Comparison of ENCODE assay signal across 8 mouse cellular contexts in the genomic region with DNA sequence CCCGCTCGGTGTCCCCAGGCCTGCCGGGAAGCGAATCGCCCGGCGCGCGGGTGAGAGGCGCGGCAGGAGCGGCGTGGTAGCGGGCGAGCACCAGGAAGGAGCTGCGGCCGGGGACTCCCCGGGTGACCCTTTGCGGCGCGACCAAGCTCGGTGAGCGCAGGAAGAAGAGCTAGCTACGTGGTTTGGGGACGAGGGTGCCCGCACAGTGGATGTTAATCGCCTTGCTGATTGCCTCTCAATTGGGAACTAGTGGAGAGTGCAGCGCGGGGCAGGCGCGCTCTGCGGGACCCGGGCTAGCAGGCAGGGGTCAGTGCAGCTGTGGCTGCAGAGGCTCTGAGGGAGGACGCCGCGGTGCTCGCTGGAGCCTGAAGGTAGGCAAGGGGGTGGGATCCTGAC. TPM values are rescaled to one million over a fixed set of nuclear protein-coding genes. Genes with fewer than 3 reads are reported as not detected.
A peak's percentile ranks its signal among the peaks of the same experiment; 100 is the strongest.
DNase-seq lines count a peak whose midpoint lies in the region; ATAC-seq lines count a peak whose summit lies in the region.

No protein-coding gene starts in this region.

- no peaks in the 10 kb centered on the region for H3K9me3 ChIP-seq in heart, embryonic 15.5 days (replicated peaks)
- no peaks in the 10 kb centered on the region for H3K9me3 ChIP-seq in forebrain, embryonic 13.5 days (replicated peaks)
- no peaks in the 10 kb centered on the region for H3K9me3 ChIP-seq in limb, embryonic 15.5 days
- H3K9me3 ChIP-seq in stomach, embryonic 14.5 days (ENCODE audit: control insufficient read depth, low read depth, low read length): no peaks in the 10 kb centered on the region

- intact Hi-C loops in heart, postnatal 36 days (cut with DNase I): loop anchor here (10.0 kb wide), 2 partner anchors 305 to 1365 kb away; no protein-coding TSS in a partner anchor

- H3K4me2 ChIP-seq in heart, embryonic 15.5 days: peak overlapping the region; percentile 94
- peak overlapping the region; percentile 95 for H3K4me2 ChIP-seq in forebrain, embryonic 13.5 days
- H3K4me2 ChIP-seq in limb, embryonic 15.5 days: peak overlapping the region; percentile 99
- H3K4me2 ChIP-seq in stomach, embryonic 14.5 days (replicated peaks; ENCODE audit: low read depth, low read length): peak overlapping the region; percentile 93

- H3K27me3 ChIP-seq in heart, embryonic 15.5 days: peaks cover 69% of the 10 kb centered on the region
- H3K27me3 ChIP-seq in forebrain, embryonic 13.5 days: peaks cover 54% of the 10 kb centered on the region
- H3K27me3 ChIP-seq in limb, embryonic 15.5 days: peaks cover 52% of the 10 kb centered on the region
- H3K27me3 ChIP-seq in stomach, embryonic 14.5 days (ENCODE audit: control insufficient read depth, insufficient read depth, low read length): peaks cover 35% of the 10 kb centered on the region

- H3K4me3 ChIP-seq in heart, embryonic 15.5 days: peak overlapping the region; percentile 57
- peak overlapping the region; percentile 62 for H3K4me3 ChIP-seq in forebrain, embryonic 13.5 days
- H3K4me3 ChIP-seq in limb, embryonic 15.5 days: peak overlapping the region; percentile 53
- H3K4me3 ChIP-seq in stomach, embryonic 14.5 days (ENCODE audit: low read depth, low read length): peak overlapping the region; percentile 49

- H3K9ac ChIP-seq in heart, embryonic 15.5 days: peak overlapping the region; percentile 27
- H3K9ac ChIP-seq in forebrain, embryonic 13.5 days: peak overlapping the region; percentile 69
- H3K9ac ChIP-seq in limb, embryonic 15.5 days: peak overlapping the region; percentile 26; the same call in 1 of the 2 replicates
- no peak overlapping the region; the same call in 1 of the 2 replicates for H3K9ac ChIP-seq in stomach, embryonic 14.5 days (replicated peaks; ENCODE audit: low read depth, low read length)

- no peak for DNase-seq in heart, postnatal 36 days
- peak; percentile 33 for DNase-seq in WW6 (ENCODE audit: low read depth, low spot score)
- DNase-seq in urinary bladder, adult 18-20 months (ENCODE audit: low spot score in 2 of 2): no peak

- no peaks in the 10 kb centered on the region for H3K36me3 ChIP-seq in heart, embryonic 15.5 days
- H3K36me3 ChIP-seq in forebrain, embryonic 13.5 days (ENCODE audit: poor library complexity, severe bottlenecking): no peaks in the 10 kb centered on the region
- no peaks in the 10 kb centered on the region for H3K36me3 ChIP-seq in limb, embryonic 15.5 days
- no peaks in the 10 kb centered on the region for H3K36me3 ChIP-seq in stomach, embryonic 14.5 days (ENCODE audit: control insufficient read depth, insufficient read depth, low read length)

- H3K4me1 ChIP-seq in heart, embryonic 15.5 days (replicated peaks): peaks cover 23% of the 10 kb centered on the region
- peaks cover 19% of the 10 kb centered on the region for H3K4me1 ChIP-seq in forebrain, embryonic 13.5 days
- peaks cover 34% of the 10 kb centered on the region for H3K4me1 ChIP-seq in limb, embryonic 15.5 days
- 0 out of 2 replicates have a peak, but pooled peaks cover 6% of the 10 kb centered on the region for H3K4me1 ChIP-seq in stomach, embryonic 14.5 days (ENCODE audit: control insufficient read depth, insufficient read depth, low read length)

- no peak overlapping the region for H3K27ac ChIP-seq in heart, embryonic 15.5 days
- no peak overlapping the region for H3K27ac ChIP-seq in forebrain, embryonic 13.5 days
- no peak overlapping the region for H3K27ac ChIP-seq in limb, embryonic 15.5 days
- H3K27ac ChIP-seq in stomach, embryonic 14.5 days (ENCODE audit: low read length): no peak overlapping the region

- WGBS in heart, embryonic 15.5 days: under 1% methylated on average over 37 of the region's 37 CpGs
- WGBS in forebrain, embryonic 13.5 days: 0% methylated on average over 37 of the region's 37 CpGs
- WGBS in limb, embryonic 15.5 days: under 1% methylated on average over 37 of the region's 37 CpGs
- 0% methylated on average over 37 of the region's 37 CpGs for WGBS in stomach, embryonic 14.5 days

- no peak for ATAC-seq in heart, embryonic 15.5 days (replicated peaks; ENCODE audit: insufficient number of reproducible peaks, insufficient read depth, low FRiP score, low read depth)
- ATAC-seq in forebrain, embryonic 13.5 days: peak; percentile 63
- no peak for ATAC-seq in limb, embryonic 15.5 days (ENCODE audit: insufficient number of reproducible peaks, low FRiP score, low TSS enrichment, low read depth)
- ATAC-seq in stomach, embryonic 14.5 days (ENCODE audit: insufficient number of reproducible peaks, insufficient read depth, low FRiP score, low read depth): peak; percentile 43; the same call in 1 of the 2 replicates
- ATAC-seq in monocyte, adult 5-6 weeks (replicated peaks; ENCODE audit: insufficient number of reproducible peaks, low FRiP score, low TSS enrichment, poor library complexity, severe bottlenecking): no peak

RNA-seq across cellular contexts. Expression of a gene that starts 0.7 kb away (rescaled TPM):
- polyA plus RNA-seq in heart, embryonic 15.5 days (2015; fragmentation: Nextera tagmentation; extraction: Ambion mirVana): 0.45 and 0.51 TPM in 2 replicates
- under 1 TPM; 0.35 to 0.56 TPM for total RNA-seq in heart, postnatal 36 days (2021)
- polyA plus RNA-seq in forebrain, embryonic 13.5 days (2015; fragmentation: Nextera tagmentation; extraction: Ambion mirVana): 1.9 and 2.8 TPM in 2 replicates
- polyA plus RNA-seq in limb, embryonic 15.5 days (2015; fragmentation: Nextera tagmentation; extraction: Ambion mirVana): 0.87 and 0.99 TPM in 2 replicates
- polyA plus RNA-seq in stomach, embryonic 14.5 days (2014; fragmentation: Nextera tagmentation; extraction: Ambion mirVana): 3.2 and 3.4 TPM in 2 replicates
- total RNA-seq in monocyte, adult 5-6 weeks (2017): not detected in 3 replicates

Comparison
In these comparisons a context has a peak if more than half of its experiments do, and no peak if none do; other contexts are left out.
1. ATAC-seq: peak in forebrain, embryonic 13.5 days (single experiment) and stomach, embryonic 14.5 days (single experiment); none in heart, embryonic 15.5 days (single experiment), limb, embryonic 15.5 days (single experiment) and monocyte, adult 5-6 weeks (single experiment).
2. Peak in every context shown above with its lines, with median percentiles within 50 percentile points of each other: H3K4me2 ChIP-seq and H3K4me3 ChIP-seq.